ENCODE assay signal across 13 mouse cellular contexts in genomic region chr13:75163408-75163807, GRCm38 (mm10).
DNase-seq lines count a peak whose midpoint lies in the region; ATAC-seq lines count a peak whose summit lies in the region.
"Had no signal": no experiment of that assay in that cellular context is flagged by ENCODE, and none has a peak within 500 bp of the region (broad histone marks: within the 10 kb centered on the region; RNA-seq: fewer than 3 reads in every experiment).

No protein-coding gene starts in this region.

- DNase-seq in hindbrain, embryonic 11.5 days (ENCODE audit: low spot score) = no peak
- DNase-seq in neural tube, embryonic 10.5 days (ENCODE audit: extremely low spot score, low spot score) = no peak
- peak; percentile 2 to 25 for DNase-seq in kidney, postnatal 36 days
- peak; percentile 17 for DNase-seq in telencephalon, adult 2 months (ENCODE audit: low read depth, low spot score)
- no peak for DNase-seq in adrenal gland, postnatal 14 days
- no peak for DNase-seq in thymus, postnatal 10 days (ENCODE audit: low spot score in 2 of 2)
- DNase-seq: cerebellum, adult 9-11 months had no signal

- H3K9me3 ChIP-seq in hindbrain, embryonic 13.5 days = no peaks in the 10 kb centered on the region
- H3K9me3 ChIP-seq in hindbrain, embryonic 11.5 days (ENCODE audit: control insufficient read depth, low read length) = no peaks in the 10 kb centered on the region
- no peaks in the 10 kb centered on the region for H3K9me3 ChIP-seq in neural tube, embryonic 14.5 days (ENCODE audit: control insufficient read depth, low read length)
- H3K9me3 ChIP-seq: megakaryocyte, embryonic 14.5 days; neural tube, embryonic 13.5 days had no signal

- 59% methylated on average over 1 of the region's 1 CpGs for WGBS in hindbrain, embryonic 13.5 days
- 71% methylated on average over 1 of the region's 1 CpGs for WGBS in hindbrain, embryonic 11.5 days
- 55% methylated on average over 1 of the region's 1 CpGs for WGBS in neural tube, embryonic 14.5 days

- no peak overlapping the region for H3K27ac ChIP-seq in hindbrain, embryonic 13.5 days
- H3K27ac ChIP-seq in hindbrain, embryonic 11.5 days (ENCODE audit: low read depth, low read length) = no peak overlapping the region
- H3K27ac ChIP-seq in neural tube, embryonic 14.5 days (ENCODE audit: low read depth, low read length) = no peak overlapping the region
- H3K27ac ChIP-seq: neural tube, embryonic 13.5 days had no signal

- no peaks in the 10 kb centered on the region for H3K27me3 ChIP-seq in hindbrain, embryonic 13.5 days
- no peaks in the 10 kb centered on the region for H3K27me3 ChIP-seq in hindbrain, embryonic 11.5 days (ENCODE audit: control insufficient read depth, insufficient read depth, low read length)
- H3K27me3 ChIP-seq in neural tube, embryonic 14.5 days (ENCODE audit: control insufficient read depth, insufficient read depth, low read length) = no peaks in the 10 kb centered on the region
- H3K27me3 ChIP-seq: CH12.LX; megakaryocyte, embryonic 14.5 days; neural tube, embryonic 13.5 days had no signal

- no peak overlapping the region for H3K9ac ChIP-seq in hindbrain, embryonic 13.5 days
- no peak overlapping the region for H3K9ac ChIP-seq in hindbrain, embryonic 11.5 days (ENCODE audit: low read depth, low read length)
- no peak overlapping the region for H3K9ac ChIP-seq in neural tube, embryonic 14.5 days (replicated peaks; ENCODE audit: low read depth, low read length)
- H3K9ac ChIP-seq: neural tube, embryonic 13.5 days had no signal

- H3K4me3 ChIP-seq in hindbrain, embryonic 13.5 days = no peak overlapping the region
- H3K4me3 ChIP-seq in hindbrain, embryonic 11.5 days (ENCODE audit: low read depth, low read length) = no peak overlapping the region
- no peak overlapping the region for H3K4me3 ChIP-seq in neural tube, embryonic 14.5 days (ENCODE audit: low read depth, low read length)
- H3K4me3 ChIP-seq: megakaryocyte, embryonic 14.5 days; neural tube, embryonic 13.5 days had no signal

- ATAC-seq in hindbrain, embryonic 13.5 days (ENCODE audit: low FRiP score) = 0 out of 2 replicates have a peak, but pooled peaks have one; percentile 32
- ATAC-seq in hindbrain, embryonic 11.5 days (ENCODE audit: low FRiP score) = no peak
- peak; percentile 56; the same call in 1 of the 2 replicates for ATAC-seq in neural tube, embryonic 14.5 days (ENCODE audit: low read depth)

- H3K4me2 ChIP-seq in hindbrain, embryonic 13.5 days = no peak overlapping the region
- H3K4me2 ChIP-seq in hindbrain, embryonic 11.5 days (replicated peaks; ENCODE audit: low read depth, low read length) = no peak overlapping the region
- no peak overlapping the region for H3K4me2 ChIP-seq in neural tube, embryonic 14.5 days (ENCODE audit: low read depth, low read length)
- H3K4me2 ChIP-seq: heart, embryonic 11.5 days; neural tube, embryonic 13.5 days had no signal

- H3K36me3 ChIP-seq in hindbrain, embryonic 13.5 days = no peaks in the 10 kb centered on the region
- no peaks in the 10 kb centered on the region for H3K36me3 ChIP-seq in hindbrain, embryonic 11.5 days (ENCODE audit: control insufficient read depth, insufficient read depth, low read length)
- no peaks in the 10 kb centered on the region for H3K36me3 ChIP-seq in neural tube, embryonic 14.5 days (ENCODE audit: control insufficient read depth, insufficient read depth, low read length)
- H3K36me3 ChIP-seq: neural tube, embryonic 13.5 days had no signal

- no peaks in the 10 kb centered on the region for H3K4me1 ChIP-seq in hindbrain, embryonic 13.5 days (replicated peaks)
- H3K4me1 ChIP-seq in hindbrain, embryonic 11.5 days (replicated peaks; ENCODE audit: control insufficient read depth, insufficient read depth, low read length) = no peaks in the 10 kb centered on the region
- no peaks in the 10 kb centered on the region for H3K4me1 ChIP-seq in neural tube, embryonic 14.5 days (ENCODE audit: control insufficient read depth, insufficient read depth, low read length)
- H3K4me1 ChIP-seq: neural tube, embryonic 13.5 days had no signal

Comparison
In these comparisons a context has a peak if more than half of its experiments do, and no peak if none do; other contexts are left out.
1. DNase-seq: peak in kidney, postnatal 36 days (2 of 2) and telencephalon, adult 2 months (single experiment); none in hindbrain, embryonic 11.5 days (single experiment), neural tube, embryonic 10.5 days (single experiment), adrenal gland, postnatal 14 days (single experiment) and thymus, postnatal 10 days (0 of 2).